Mouse (Mus musculus): ENCODE measurements around the gene Itgb2.

- TF ChIP-seq POLR2A (IDR thresholded peaks at IDR 0.05; ENCODE audit: borderline replicate concordance, low read depth, low read length) (no peak), CTCF (IDR thresholded peaks at IDR 0.05; ENCODE audit: low read depth, low read length) (no peak)
Observed at GRCm38 (mm10) chr10:77586637-77587036, 56.6 kb downstream of the Itgb2 start.

Data from bone marrow macrophage, adult 2 months (primary cell).